Mouse (Mus musculus): ENCODE results near the gene Pdcd1lg2. TPM values are rescaled to one million over a fixed set of nuclear protein-coding genes. Genes with fewer than 3 reads are reported as not detected.

The Pdcd1lg2 gene
- polyA plus RNA-seq, 1 experiment from 2014 or later: not detected

Other genes starting within 250 kb of the Pdcd1lg2 start
- 12.3 and 14.9 TPM in 2 replicates for gene Jak2, start 159.1 kb upstream of the Pdcd1lg2 start, polyA plus RNA-seq (2014; fragmentation: Nextera tagmentation; extraction: Ambion mirVana)
- 6.7 and 8.1 TPM in 2 replicates for gene Insl6, start 85.6 kb upstream of the Pdcd1lg2 start, polyA plus RNA-seq (2014; fragmentation: Nextera tagmentation; extraction: Ambion mirVana)
- 0.29 and 0.70 TPM in 2 replicates for gene Rln1, start 76.2 kb upstream of the Pdcd1lg2 start, polyA plus RNA-seq (2014; fragmentation: Nextera tagmentation; extraction: Ambion mirVana)
- gene Plgrkt, start 43.5 kb upstream of the Pdcd1lg2 start, polyA plus RNA-seq (2014; fragmentation: Nextera tagmentation; extraction: Ambion mirVana): 58.8 and 65.5 TPM in 2 replicates
- gene Cd274, start 43.5 kb upstream of the Pdcd1lg2 start, polyA plus RNA-seq (2014; fragmentation: Nextera tagmentation; extraction: Ambion mirVana): 0.20 and 0.25 TPM in 2 replicates
- 21.5 and 22.6 TPM in 2 replicates for gene Ric1, start 111.4 kb downstream of the Pdcd1lg2 start, polyA plus RNA-seq (2014; fragmentation: Nextera tagmentation; extraction: Ambion mirVana)
- 16.8 and 18.1 TPM in 2 replicates for gene Ermp1, start 237.5 kb downstream of the Pdcd1lg2 start, polyA plus RNA-seq (2014; fragmentation: Nextera tagmentation; extraction: Ambion mirVana)